Mouse (Mus musculus) forebrain, embryonic 11.5 days (tissue): ENCODE data around the gene Serf2. TPM values are rescaled to one million over a fixed set of nuclear protein-coding genes. Genes with fewer than 3 reads are reported as not detected.
"Not testable (repeated sequence)": the region's sequence is repeated elsewhere in the genome, so short reads cannot be mapped to it uniquely, and the experiment has no call there.

ENCODE experiments used
- ATAC-seq: fragments of 200-750 bp; cut with Nextera tagmentation; replicated peaks from 2 replicates; pipeline ENCODE4 v1.8.0; 2017; ENCODE audit warnings: moderate TSS enrichment; ENCODE audit not compliant: low FRiP score
- DNase-seq: peaks from one replicate; pipeline ENCODE4 v3.0.0-alpha.2; 2017; ENCODE audit warnings: low spot score
- H3K27ac ChIP-seq: fragments of 300-500 bp; sonication (generic); 2 replicates; pipeline ENCODE4 v1.5.1; 2014; ENCODE audit warnings: low read depth, low read length
- H3K27me3 ChIP-seq: fragments of 300-500 bp; sonication (generic); 2 replicates; pipeline ENCODE4 v1.6.1; 2014; ENCODE audit warnings: mild to moderate bottlenecking, low read length, mixed read lengths; ENCODE audit not compliant: control insufficient read depth, insufficient read depth
- H3K36me3 ChIP-seq: fragments of 300-500 bp; sonication (generic); 2 replicates; pipeline ENCODE4 v1.6.1; 2014; ENCODE audit warnings: mild to moderate bottlenecking, low read length, moderate library complexity, mixed read lengths; ENCODE audit not compliant: control insufficient read depth, insufficient read depth
- H3K4me1 ChIP-seq: fragments of 300-500 bp; sonication (generic); replicated peaks from 2 replicates; pipeline ENCODE4 v1.6.1; 2014; ENCODE audit warnings: low read length, mixed read lengths; ENCODE audit not compliant: control insufficient read depth, insufficient read depth
- H3K4me2 ChIP-seq: fragments of 300-500 bp; sonication (generic); 2 replicates; pipeline ENCODE4 v1.6.1; 2014; ENCODE audit warnings: low read depth, mild to moderate bottlenecking, low read length, moderate library complexity, mixed read lengths; ENCODE audit not compliant: severe bottlenecking
- H3K4me3 ChIP-seq: fragments of 300-500 bp; sonication (generic); 2 replicates; pipeline ENCODE4 v1.5.1; 2014; ENCODE audit warnings: low read depth, low read length
- H3K9ac ChIP-seq: fragments of 300-500 bp; sonication (generic); 2 replicates; pipeline ENCODE4 v1.6.1; 2014; ENCODE audit warnings: low read length
- H3K9me3 ChIP-seq: fragments of 300-500 bp; sonication (generic); 2 replicates; pipeline ENCODE4 v1.6.1; 2016; ENCODE audit warnings: low read length, mixed read lengths; ENCODE audit not compliant: control insufficient read depth
- WGBS: fragments of 180-500 bp; shearing (Covaris S2); extraction: QIAGEN DNeasy Blood & Tissue Kit; methylation state at CpG from one replicate; pipeline ENCODE4 v1.1.7; 2014; 5-methylcytosine and 5-hydroxymethylcytosine counted together
- microRNA-seq: library from miRNA; unstranded; fragments of <30 nt; microRNA quantifications from one replicate; pipeline ENCODE4, GENCODE M21; 2016; ENCODE audit not compliant: insufficient number of aligned reads
- polyA plus RNA-seq: library from polyadenylated mRNA; unstranded; fragments of >200 nt; fragmentation: Nextera tagmentation; extraction: Ambion mirVana; gene quantifications from 2 replicates; pipeline ENCODE4 v1.2.1, GENCODE M21; 2014

Gene Serf2
- polyA plus RNA-seq, 1 experiment from 2014 or later, result 446 TPM

DNA sequence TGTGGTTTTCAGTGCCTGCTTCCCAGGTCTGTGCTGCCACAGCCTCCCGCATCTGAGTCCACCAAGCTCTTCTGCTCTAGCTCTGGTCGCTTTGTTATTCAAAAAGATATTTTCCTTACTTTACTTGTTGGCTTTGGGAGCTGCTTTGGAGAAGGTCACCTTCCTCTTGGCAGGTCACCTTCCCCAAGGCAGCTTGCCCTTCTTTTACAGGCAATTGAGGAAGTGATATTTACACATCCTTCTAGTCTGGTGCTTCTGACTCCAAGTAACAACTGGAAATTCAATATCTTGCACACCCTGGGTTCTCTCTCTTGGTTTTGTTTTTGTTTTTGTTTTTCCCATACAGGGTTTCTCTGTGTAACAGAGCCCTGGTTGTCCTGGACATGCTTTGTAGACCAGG is 35.4 kb downstream of the Serf2 start:
- not testable (repeated sequence) for H3K9me3 ChIP-seq, H3K9ac ChIP-seq, ATAC-seq, H3K27ac ChIP-seq, H3K4me1 ChIP-seq, DNase-seq, H3K4me3 ChIP-seq, H3K36me3 ChIP-seq, H3K4me2 ChIP-seq, H3K27me3 ChIP-seq
- 90% methylated on average over 1 of the region's 2 CpGs for WGBS

DNA sequence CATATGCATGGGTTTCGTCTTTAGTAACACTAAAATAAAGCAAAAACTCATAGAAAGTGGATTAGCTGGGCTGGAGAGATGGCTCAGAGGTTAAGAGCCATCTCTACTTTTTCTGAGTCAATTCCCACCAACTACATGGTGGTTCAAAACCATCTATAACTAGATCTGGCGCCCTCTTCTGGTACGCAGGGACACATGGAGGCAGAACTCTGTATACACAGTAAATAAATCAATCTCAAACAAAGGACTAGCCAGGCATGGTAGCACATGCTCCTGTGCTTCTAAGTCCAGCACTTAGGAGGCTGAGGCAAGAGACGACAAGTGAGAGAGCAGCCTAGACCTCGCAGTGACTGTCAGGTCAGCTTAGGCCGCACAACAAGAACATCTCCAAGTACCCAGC is 52.6 kb downstream of the Serf2 start:
- H3K27me3 ChIP-seq, H3K9ac ChIP-seq, H3K36me3 ChIP-seq, DNase-seq, H3K9me3 ChIP-seq, ATAC-seq, H3K4me1 ChIP-seq, H3K4me3 ChIP-seq, H3K4me2 ChIP-seq, H3K27ac ChIP-seq: not testable (repeated sequence)
- WGBS, result 100% methylated on average over 1 of the region's 6 CpGs

DNA sequence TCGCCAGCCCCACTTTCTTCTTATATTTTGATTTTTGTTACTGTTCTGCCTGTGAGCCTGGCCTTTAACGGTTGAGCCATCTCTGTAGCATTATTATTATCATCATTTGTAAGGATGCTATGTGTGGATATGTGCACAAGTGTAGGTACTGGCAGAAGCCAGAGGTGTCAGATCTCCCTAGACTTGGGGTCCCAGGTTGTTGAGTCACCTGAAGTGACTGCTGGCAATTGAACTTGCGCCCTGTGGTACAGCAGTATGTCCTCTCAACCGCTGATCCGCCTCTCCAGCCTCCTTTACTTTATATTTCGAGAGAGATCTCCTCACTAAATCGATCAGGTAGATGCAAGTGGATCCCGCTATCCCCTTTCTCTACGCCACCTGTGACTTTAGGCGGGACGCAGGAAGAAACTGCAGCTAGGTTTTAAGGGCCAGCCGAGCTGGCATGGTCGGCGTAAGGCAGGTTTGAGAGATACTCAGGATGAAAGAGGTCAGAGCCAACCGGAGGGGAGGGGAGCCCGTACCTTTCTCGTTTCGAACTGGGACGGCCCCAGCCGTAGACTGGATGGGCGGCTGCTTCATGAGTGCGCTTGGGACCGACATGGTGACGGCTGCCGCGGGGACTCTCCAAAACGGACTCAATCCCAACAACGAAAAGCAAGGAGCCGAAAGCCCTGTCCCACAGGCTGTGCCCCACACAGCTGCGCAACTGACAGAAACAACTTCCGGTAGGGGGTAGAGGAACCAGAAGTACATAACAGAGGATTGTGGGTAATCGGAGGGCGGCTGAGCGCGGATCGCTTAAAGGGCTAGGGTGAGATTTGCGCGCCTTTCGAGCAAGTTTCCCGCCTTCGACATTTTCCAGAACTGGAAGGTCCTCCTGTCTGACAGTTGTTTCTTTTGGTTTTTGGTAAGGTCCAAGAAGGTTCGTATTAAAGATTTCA is 57.2 kb downstream of the Serf2 start, which contains the start of the genes Mfap1a and Wdr76:
Mfap1a (minus strand) TSS at position 724 of the 941 bp plus-strand sequence.
Wdr76 (plus strand) TSS at position 782 of the 941 bp plus-strand sequence.
- H3K27me3 ChIP-seq, H3K4me1 ChIP-seq, H3K9me3 ChIP-seq, H3K36me3 ChIP-seq, H3K27ac ChIP-seq: not testable (repeated sequence)
- Histone ChIP-seq H3K4me2 (peak within 1 kb of the TSS; percentile 54), H3K9ac (peak within 1 kb of the TSS; percentile 58), H3K4me3 (peak within 1 kb of the TSS; percentile 46)
- 6% methylated on average over 35 of the region's 42 CpGs for WGBS
- peak; percentile 90 for ATAC-seq
- peak; percentile 91 for DNase-seq

DNA sequence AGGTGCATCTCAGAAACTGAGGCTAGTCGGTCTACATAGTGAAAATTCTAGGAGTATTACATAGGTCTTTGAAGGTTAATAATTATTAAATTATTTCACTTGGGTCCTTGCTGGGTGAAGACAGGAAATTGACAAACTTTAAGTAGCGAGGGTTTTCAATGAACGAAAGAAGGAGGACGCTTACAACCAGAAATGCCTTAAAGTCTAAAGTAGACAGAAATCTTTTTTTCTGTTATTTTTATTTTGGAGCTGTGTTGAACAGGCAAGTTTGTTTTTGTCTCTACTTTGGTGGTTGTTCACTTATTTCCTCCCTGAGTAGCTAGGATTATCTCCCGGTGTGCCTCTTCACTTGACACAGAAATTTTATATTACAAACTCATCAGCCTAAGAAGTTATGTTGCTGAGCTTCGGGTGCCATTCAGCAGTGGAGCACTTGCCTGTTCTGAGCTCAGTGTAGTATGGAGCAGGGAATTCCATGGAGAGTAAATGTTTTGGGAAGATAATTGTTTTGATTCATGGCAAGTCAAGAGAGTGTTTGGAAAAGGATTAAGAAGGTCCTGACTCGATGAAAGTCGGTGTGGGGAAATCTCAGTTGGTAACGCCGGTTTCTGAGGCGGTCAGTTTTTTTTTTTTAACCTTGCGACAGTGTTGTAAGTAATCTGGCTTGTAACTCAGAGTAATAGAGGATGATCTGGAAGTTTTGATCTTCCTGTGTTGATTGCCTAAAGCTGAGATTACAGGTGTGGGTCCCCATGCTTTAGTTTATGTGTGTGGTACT is 58.4 kb downstream of the Serf2 start:
- Histone ChIP-seq H3K27ac (no peak overlapping the region), H3K9ac (peak overlapping the region; percentile 53)
- no peak for ATAC-seq

More for the DNA sequence above, 58.4 kb downstream of the Serf2 start:
- Histone ChIP-seq H3K36me3 (no peaks in the 10 kb centered on the region), H3K27me3 (no peaks in the 10 kb centered on the region), H3K4me1 (no peaks in the 10 kb centered on the region; the same call in 1 of the 2 replicates), H3K4me3 (peak overlapping the region; percentile 46), H3K9me3 (no peaks in the 10 kb centered on the region), H3K4me2 (peak overlapping the region; percentile 54)
- no peak for DNase-seq
- WGBS, result 21% methylated on average over 12 of the region's 12 CpGs

Small RNA genes within 50 kb of the gene (microRNA-seq; reads per million reads assigned to microRNA genes)
- gene Gm22953, result not detected

Other genes starting within 250 kb of the Serf2 start
- gene Trp53bp1, start 177.8 kb upstream of the Serf2 start, polyA plus RNA-seq, result 152 and 169 TPM in 2 replicates
- gene Map1a, start 159.6 kb upstream of the Serf2 start, polyA plus RNA-seq, result 16.2 and 18.1 TPM in 2 replicates
- gene Ppip5k1, start 93.8 kb upstream of the Serf2 start, polyA plus RNA-seq, result 10.7 and 11.7 TPM in 2 replicates
- gene Ckmt1, start 91.5 kb upstream of the Serf2 start, polyA plus RNA-seq, result 3.0 and 3.6 TPM in 2 replicates
- gene Strc, start 62.0 kb upstream of the Serf2 start, polyA plus RNA-seq, result not detected in 2 replicates
- 407 and 435 TPM in 2 replicates for gene Pdia3, start 35.4 kb upstream of the Serf2 start, polyA plus RNA-seq
- 2.2 and 2.4 TPM in 2 replicates for gene Catsper2, start 35.4 kb upstream of the Serf2 start, polyA plus RNA-seq
- 2.7 and 3.2 TPM in 2 replicates for gene Ell3, start 4.9 kb upstream of the Serf2 start, polyA plus RNA-seq
- 106 and 123 TPM in 2 replicates for gene Hypk, start 4.1 kb downstream of the Serf2 start, polyA plus RNA-seq
- gene Serinc4, start 7.6 kb downstream of the Serf2 start, polyA plus RNA-seq, result 0.49 and 1.1 TPM in 2 replicates
- gene Mfap1b, start 24.9 kb downstream of the Serf2 start, polyA plus RNA-seq, result 62.6 and 64.1 TPM in 2 replicates
- 30.3 and 33.7 TPM in 2 replicates for gene Mfap1a, start 57.5 kb downstream of the Serf2 start, polyA plus RNA-seq
- gene Wdr76, start 57.5 kb downstream of the Serf2 start, polyA plus RNA-seq, result 16.5 and 18.7 TPM in 2 replicates